Mouse (Mus musculus) G1E (cell line): Measurements from ENCODE around the gene Gm43738. TPM values are rescaled to one million over a fixed set of nuclear protein-coding genes. Genes with fewer than 3 reads are reported as not detected.

Experiments used
- ATAC-seq: 2 replicates; pipeline ENCODE4 v1.8.0; 2016; ENCODE audit warnings: mild to moderate bottlenecking; ENCODE audit not compliant: insufficient number of reproducible peaks, poor library complexity, low FRiP score, severe bottlenecking; ENCODE audit errors: extremely low read depth
- DNase-seq: peaks from one replicate; pipeline ENCODE4 v3.0.0; 2012; ENCODE audit warnings: low spot score
- H3K27me3 ChIP-seq: 2 replicates; pipeline ENCODE4 v1.6.1; 2012; ENCODE audit warnings: mild to moderate bottlenecking, low read length, inconsistent platforms; ENCODE audit not compliant: insufficient read depth
- H3K36me3 ChIP-seq: replicated peaks from 2 replicates; pipeline ENCODE3; 2012; ENCODE audit warnings: mild to moderate bottlenecking, inconsistent platforms
- H3K4me1 ChIP-seq: 2 replicates; pipeline ENCODE4 v1.6.1; 2012; ENCODE audit warnings: low read depth, low read length, inconsistent platforms, mixed read lengths; ENCODE audit not compliant: insufficient read depth
- H3K4me3 ChIP-seq: 2 replicates; pipeline ENCODE4 v1.5.1; 2012; ENCODE audit warnings: low read depth, mild to moderate bottlenecking, inconsistent platforms, low read length, moderate library complexity, mixed read lengths
- H3K9me3 ChIP-seq: replicated peaks from 2 replicates; pipeline ENCODE4 v1.6.1; 2012; ENCODE audit warnings: inconsistent platforms
- CTCF ChIP-seq: IDR thresholded peaks from 2 replicates; pipeline ENCODE4 v1.5.1; 2012; ENCODE audit warnings: low read depth, low read length, inconsistent platforms, mixed read lengths
- GATA1 ChIP-seq: IDR thresholded peaks from 2 replicates; pipeline ENCODE4 v1.6.1; 2012; ENCODE audit warnings: borderline replicate concordance, low read length, inconsistent platforms, mixed read lengths
- GATA2 ChIP-seq: IDR thresholded peaks from 2 replicates; pipeline ENCODE4 v1.6.1; 2012; ENCODE audit warnings: low read depth, low read length, inconsistent platforms, borderline replicate concordance
- POLR2AphosphoS5 ChIP-seq: IDR thresholded peaks from 2 replicates; pipeline ENCODE4 v1.6.1; 2012; ENCODE audit warnings: low read depth, low read length, inconsistent platforms; ENCODE audit not compliant: insufficient replicate concordance
- TAL1 ChIP-seq: conservative IDR thresholded peaks from 2 replicates; pipeline ENCODE4 v1.6.1; 2012; ENCODE audit warnings: low read depth, low read length, inconsistent platforms, mixed read lengths
- polyA plus RNA-seq: library from polyadenylated mRNA; stranded (reverse); fragments of >175 nt; gene quantifications from 2 replicates; pipeline ENCODE4 v1.2.3, GENCODE M21; 2012
- total RNA-seq, 2 experiments: library from RNA; stranded (forward) in 1 of 2; stranded (reverse) in 1 of 2; fragments of 200-1000 nt in 1 of 2; fragments of >200 nt in 1 of 2; fragmentation: Nextera tagmentation in 1 of 2; gene quantifications; 2 replicates each; pipeline ENCODE4 v1.2.3; 2014 to 2017

Gene Gm43738
- total RNA-seq (2014; fragmentation: Nextera tagmentation) (not detected in 2 replicates), total RNA-seq (2017) (not detected in 2 replicates), polyA plus RNA-seq (1.6 and 4.3 TPM in 2 replicates)

DNA sequence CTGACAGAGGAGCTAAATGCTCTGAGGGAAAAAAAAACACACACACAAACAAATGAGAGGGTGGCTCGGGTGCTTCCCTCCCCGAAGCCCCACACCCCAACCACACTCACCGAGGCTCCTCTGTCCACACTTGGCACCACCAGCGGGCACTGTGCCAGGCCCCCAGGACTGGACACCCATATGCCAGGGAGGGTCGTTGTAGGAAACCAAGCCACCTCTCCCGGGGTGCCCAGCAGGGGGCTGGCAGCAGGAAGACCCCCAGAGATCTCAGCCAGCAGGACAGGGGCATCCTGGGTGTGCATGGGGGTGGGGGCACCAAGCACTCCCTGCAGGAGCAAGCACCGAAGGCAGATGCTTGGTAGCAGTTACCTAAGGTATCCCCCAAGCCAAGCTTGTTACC is at the start of gene Gm43738:
Gene Gm43738, minus strand, starts transcription at position 289 of the 400 bp plus-strand sequence.
- Histone ChIP-seq H3K27me3 (no peaks in the 10 kb centered on the region), H3K4me3 (peak within 1 kb of the TSS; percentile 87), H3K9me3 (no peaks in the 10 kb centered on the region), H3K4me1 (peaks cover 68% of the 10 kb centered on the region), H3K36me3 (peaks cover 52% of the 10 kb centered on the region)
- ATAC-seq, result no peak
- TF ChIP-seq POLR2AphosphoS5 (no peak), CTCF (no peak), TAL1 (no peak), GATA1 (no peak), GATA2 (no peak)
- no peak for DNase-seq

DNA sequence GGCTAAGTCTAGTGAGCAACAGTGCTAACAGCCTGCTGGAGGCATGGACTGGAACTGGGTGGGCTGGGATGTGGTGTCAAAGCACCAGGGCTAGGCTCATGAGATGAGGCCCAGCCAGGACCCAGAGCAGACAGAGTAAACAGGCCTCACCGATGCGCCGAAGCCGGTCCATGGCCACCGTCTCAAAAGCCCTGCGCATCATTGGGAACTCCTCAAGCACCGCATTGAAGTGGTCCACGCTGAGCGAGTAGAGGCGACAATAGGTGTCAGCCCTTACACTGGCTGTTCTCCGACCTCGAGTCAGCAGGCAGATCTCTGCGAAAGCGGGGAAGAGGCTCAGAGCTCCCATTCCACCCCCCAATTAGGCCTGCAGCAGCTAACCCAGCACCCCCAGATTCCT is 47.7 kb upstream of the Gm43738 start:
- no peaks in the 10 kb centered on the region for H3K9me3 ChIP-seq
- DNase-seq, result no peak
- H3K27me3 ChIP-seq, result peaks cover 19% of the 10 kb centered on the region
- H3K4me1 ChIP-seq, result peaks cover 62% of the 10 kb centered on the region
- no peak for ATAC-seq
- H3K36me3 ChIP-seq, result peaks cover 41% of the 10 kb centered on the region
- TF ChIP-seq TAL1 (no peak), POLR2AphosphoS5 (peak; percentile 80; the same call in 1 of the 2 replicates)
- H3K4me3 ChIP-seq, result no peak overlapping the region; the same call in 1 of the 2 replicates

DNA sequence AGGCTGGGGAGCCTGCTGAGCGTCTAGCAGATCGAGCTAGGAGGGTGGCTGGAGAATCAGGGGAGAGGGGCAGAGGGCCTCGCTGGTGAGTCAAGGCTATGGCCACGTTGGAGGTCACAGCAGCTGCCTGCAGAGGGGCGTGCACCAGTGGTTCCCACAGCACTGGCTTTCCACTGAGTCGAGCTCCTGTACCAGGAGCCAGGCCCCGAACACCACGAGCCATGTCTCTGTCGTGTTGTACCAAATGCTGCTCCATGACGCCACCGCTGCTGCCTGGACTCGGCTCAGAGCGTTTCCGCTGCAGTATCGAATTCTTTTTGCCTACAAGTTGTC is 47.0 kb upstream of the Gm43738 start:
- Histone ChIP-seq H3K36me3 (peaks cover 47% of the 10 kb centered on the region), H3K9me3 (no peaks in the 10 kb centered on the region), H3K27me3 (peaks cover 18% of the 10 kb centered on the region), H3K4me1 (peaks cover 67% of the 10 kb centered on the region), H3K4me3 (peak overlapping the region; percentile 66; the same call in 1 of the 2 replicates)
- DNase-seq, result peak; percentile 15
- TF ChIP-seq TAL1 (no peak), POLR2AphosphoS5 (no peak; the same call in 1 of the 2 replicates), CTCF (no peak), GATA1 (no peak), GATA2 (no peak)
- ATAC-seq, result no peak

DNA sequence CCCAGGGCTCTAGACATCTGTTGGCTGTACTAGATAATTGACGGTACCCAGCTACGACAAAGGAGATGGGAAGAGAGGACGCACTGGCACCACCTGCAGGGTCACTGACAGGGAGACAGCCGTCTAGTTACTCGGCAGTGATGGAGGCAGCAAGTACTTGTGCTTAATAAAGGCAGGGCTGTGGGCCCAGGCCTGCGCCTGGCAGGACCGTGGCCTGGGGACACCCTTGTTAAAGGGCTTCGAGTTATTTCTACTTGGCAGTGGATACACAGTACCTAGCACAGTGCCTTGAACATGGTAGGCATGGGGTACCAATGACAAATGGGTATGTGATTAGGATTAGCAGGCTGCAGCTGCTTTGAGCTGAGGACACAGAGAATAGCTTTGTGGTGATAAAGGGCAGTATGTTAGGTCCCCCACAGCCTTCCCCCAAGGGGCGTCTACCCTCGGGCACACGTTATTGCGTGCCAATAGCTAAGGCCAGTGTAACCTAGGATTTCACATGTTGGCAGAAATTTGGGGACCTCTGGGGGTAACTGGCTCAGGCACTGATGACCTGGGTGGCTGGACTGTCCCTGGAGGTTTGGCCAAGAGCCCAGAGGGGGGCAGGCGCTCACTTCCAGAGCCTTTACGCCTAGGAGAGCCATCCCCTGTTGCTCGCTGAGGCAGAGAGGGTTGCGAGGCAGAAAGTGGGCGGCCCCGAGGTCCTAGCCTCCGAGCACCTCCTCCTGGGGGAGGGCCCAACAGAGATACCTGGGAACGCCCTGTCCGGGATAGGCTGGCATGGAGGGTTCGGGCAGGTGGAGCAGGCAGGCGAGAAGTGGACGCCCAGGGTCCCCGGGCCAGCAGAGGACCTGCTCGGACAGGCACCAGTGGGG is 46.4 kb upstream of the Gm43738 start:
- H3K9me3 ChIP-seq, result no peaks in the 10 kb centered on the region
- no peak for TF ChIP-seq CTCF
- TF ChIP-seq GATA2, result no peak
- TF ChIP-seq POLR2AphosphoS5, result no peak; the same call in 1 of the 2 replicates
- no peak for TF ChIP-seq TAL1
- no peak for TF ChIP-seq GATA1
- 0 out of 2 replicates have a peak, but pooled peaks have one; percentile 34 for ATAC-seq
- H3K4me3 ChIP-seq, result peak overlapping the region; percentile 66; the same call in 1 of the 2 replicates
- peaks cover 69% of the 10 kb centered on the region for H3K4me1 ChIP-seq
- DNase-seq, result peak; percentile 58
- peaks cover 12% of the 10 kb centered on the region for H3K27me3 ChIP-seq
- H3K36me3 ChIP-seq, result peaks cover 53% of the 10 kb centered on the region

DNA sequence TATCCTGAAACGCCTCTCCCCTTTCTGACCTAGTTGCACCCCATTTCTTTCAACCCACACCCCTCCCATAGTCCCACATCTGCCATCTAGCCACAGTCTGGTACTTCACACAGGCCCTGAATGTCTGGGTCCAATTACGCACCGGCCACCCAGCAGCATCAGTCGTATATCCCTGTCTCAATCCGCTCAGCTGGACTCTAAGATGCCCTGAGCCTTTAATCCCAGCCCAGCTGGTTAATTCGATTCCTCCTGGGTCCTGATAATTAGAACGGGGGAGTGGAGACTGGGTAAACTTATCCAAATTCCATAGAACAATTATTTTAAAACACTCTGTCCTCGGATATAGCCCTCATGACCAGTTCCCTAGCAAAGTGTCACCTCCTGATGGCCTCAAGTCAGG is 44.7 kb upstream of the Gm43738 start:
- Histone ChIP-seq H3K36me3 (peaks cover 71% of the 10 kb centered on the region), H3K27me3 (peaks cover 6% of the 10 kb centered on the region), H3K4me1 (peaks cover 75% of the 10 kb centered on the region), H3K4me3 (no peak overlapping the region), H3K9me3 (no peaks in the 10 kb centered on the region)
- DNase-seq (no peak), ATAC-seq (no peak)
- TF ChIP-seq CTCF (no peak), TAL1 (no peak), GATA1 (no peak), GATA2 (no peak), POLR2AphosphoS5 (no peak)

DNA sequence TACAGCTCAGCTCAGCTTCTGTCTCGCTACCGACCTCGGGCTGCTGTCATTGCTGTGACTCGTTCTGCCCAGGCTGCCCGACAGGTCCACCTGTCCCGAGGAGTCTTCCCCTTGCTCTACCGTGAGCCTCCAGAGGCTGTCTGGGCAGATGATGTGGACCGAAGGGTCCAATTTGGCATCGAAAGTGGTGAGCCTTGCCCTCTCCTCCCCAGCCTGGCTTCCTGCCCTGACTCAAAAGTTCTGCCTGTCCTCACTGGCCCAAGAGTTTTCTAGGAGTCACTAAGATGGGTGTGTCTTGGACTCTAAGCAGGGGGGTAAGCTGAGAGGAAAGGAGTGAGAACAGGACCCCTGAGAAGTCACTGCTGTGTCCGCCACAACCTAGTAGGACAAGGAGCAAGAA is 43.9 kb upstream of the Gm43738 start:
- no peak for ATAC-seq

More for the DNA sequence above, 43.9 kb upstream of the Gm43738 start:
- H3K9me3 ChIP-seq, result no peaks in the 10 kb centered on the region
- peaks cover 80% of the 10 kb centered on the region for H3K4me1 ChIP-seq
- H3K4me3 ChIP-seq, result no peak overlapping the region
- TF ChIP-seq GATA2 (no peak), CTCF (no peak), POLR2AphosphoS5 (no peak), GATA1 (no peak), TAL1 (no peak)
- H3K27me3 ChIP-seq, result no peaks in the 10 kb centered on the region; the same call in 1 of the 2 replicates
- DNase-seq, result no peak
- peaks cover 78% of the 10 kb centered on the region for H3K36me3 ChIP-seq
